Mouse (Mus musculus): ENCODE results near the gene Zgrf1.

Gene Zgrf1

DNA sequence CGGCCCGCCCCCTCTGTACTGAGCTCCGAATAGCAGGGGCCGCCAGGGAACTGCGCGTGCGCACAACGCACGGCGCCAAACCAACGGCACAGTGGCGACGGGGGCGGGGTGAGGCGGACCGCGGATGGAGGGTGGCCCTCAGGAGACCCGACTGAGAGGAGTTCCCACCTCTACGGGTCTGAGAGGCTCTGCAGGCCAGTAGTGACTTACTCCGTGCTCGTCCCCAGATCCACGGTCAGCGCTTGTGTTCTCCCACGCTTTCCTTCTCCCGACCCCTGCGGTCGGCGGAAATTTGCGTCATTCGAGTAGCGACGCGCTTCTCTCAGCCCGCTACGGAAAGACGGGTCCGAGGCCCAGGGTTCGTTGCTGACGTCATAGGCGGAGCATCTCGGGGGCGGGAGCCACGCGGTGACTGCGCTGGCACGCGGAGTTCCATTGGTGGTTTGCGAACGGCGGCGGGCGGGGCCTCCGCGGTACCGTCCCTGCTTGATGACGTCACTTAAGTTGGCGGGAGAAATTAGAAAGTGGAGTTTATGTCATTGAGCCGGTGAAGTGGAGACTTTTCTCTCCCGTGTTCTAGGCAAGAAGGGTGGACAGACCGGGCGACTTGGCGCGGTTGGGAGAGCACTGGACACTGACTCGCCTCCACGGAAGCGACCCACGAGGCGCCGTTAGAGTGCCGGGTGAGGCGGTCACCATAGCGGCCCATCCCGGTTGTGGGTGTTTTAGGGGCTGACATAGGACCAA is at the start of gene Zgrf1, which contains the start of gene Larp7:
Zgrf1 (plus strand) TSS at position 517 of the 747 bp plus-strand sequence.
Larp7 (minus strand) TSS at position 377 of the 747 bp plus-strand sequence.
- in situ Hi-C loops (cut with MseI, MboI) = no loop called here

DNA sequence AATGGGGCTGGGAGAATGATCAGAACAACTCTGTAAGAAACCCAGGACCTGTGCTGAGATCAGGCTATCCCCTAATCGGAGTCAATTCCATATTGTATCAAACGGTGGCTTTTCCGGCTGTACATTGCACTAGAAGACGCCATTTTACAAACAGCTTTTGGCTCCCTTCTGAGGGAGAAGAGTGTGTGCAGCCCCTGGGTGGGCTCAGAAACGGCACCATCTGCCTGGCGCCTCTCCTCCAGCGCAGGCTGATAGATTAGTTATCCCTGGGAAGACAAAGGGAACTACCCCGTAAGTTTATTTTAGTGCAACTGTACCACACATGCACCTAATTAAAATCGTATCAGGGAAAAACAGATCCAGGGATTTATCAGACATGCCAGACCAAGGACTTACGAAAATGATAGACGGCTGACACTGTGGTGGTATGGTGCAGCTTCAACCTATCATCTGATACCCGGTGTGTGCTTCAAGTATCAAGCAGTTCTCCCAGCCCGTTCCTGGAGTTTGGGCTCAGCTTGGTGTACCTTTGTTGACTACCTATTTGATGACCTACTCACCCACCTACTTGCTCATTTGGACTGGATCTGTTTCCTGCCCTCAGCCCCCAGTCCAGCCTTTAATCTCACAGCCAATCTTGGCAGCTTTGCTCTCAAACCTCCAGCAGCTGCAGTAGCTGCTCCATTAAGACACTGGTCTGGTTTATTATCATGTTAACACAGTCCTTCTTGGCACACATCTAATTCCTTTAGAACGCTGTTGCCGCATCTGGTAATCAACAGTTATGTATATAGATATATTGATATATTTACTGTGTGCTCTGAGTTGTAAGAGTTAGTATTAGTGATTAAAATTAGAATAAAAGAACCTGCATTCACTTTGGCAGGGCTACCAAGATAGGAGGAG is 45.2 kb upstream of the Zgrf1 start:
- in situ Hi-C loops (cut with MseI, MboI) = no loop called here

DNA sequence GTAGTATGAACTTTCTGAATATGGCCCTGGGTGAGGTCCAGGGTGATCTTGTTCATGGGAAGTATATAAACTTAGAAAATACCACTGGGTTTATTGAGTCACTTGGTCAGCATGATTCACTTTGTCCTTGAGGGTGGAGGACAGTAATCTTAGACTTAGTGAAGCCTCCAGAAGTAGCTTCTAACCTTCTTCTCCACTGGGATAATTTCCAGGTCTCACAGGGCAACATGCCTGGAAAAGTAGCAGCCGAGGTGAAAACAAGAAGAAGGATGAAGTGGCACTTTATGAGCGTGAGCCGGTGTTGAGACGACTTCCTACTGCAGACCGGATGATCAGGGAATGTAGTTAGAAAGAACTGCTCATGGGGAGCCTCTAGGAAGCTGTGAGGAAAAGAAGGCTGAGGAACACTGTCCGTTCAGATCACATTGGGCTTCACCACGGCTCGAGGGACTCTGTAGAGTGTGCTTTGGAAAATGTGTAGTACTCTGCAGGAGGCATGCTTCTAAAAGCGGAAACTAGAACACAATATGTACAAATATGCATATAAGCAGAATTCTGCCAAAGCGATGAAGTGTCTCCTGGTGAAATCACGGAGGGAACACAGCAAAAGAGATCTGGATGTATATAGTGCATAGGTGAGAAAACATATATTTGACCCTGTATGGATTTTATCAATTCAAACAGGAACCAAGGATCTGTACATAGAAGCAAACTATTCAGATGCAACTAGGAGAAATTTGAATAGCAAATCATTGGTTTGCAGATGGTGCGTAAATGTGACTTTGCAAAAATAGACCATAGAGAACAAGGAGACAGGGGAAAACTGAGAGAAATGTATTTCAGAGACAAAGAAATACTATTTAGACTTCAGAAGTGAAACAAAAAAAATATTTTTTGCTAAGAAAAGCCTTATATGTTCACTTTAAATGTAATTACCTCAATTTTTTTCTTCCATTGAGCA is 41.2 kb upstream of the Zgrf1 start:
- in situ Hi-C loops (cut with MseI, MboI) = no loop called here

DNA sequence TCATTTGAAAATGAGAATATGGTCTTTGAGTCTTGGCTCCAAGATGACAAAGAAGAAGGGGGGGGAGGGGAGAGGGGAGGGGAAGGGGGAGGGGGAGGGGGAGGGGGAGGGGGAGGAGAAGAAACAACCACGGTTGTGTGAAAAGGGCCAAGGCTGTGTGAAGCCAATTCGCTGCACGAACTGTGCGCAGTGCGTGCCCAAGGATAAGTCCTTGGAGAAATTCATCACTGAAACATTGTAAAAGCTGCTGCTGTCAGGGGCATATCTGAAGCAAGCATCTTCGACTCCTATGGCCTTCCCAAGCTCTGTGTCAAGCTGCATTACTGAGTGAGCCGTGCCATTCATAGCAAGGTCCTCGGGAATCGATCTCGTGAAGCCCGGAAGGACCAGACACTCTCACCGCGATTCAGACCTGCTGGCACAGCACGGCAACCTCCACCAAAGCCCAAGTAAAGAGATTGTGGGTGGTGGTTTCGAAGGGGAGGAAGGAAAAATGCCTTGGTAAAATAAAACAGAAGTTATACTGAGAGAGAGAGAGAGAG is 40.4 kb upstream of the Zgrf1 start:
- in situ Hi-C loops (cut with MseI, MboI) = no loop called here

DNA sequence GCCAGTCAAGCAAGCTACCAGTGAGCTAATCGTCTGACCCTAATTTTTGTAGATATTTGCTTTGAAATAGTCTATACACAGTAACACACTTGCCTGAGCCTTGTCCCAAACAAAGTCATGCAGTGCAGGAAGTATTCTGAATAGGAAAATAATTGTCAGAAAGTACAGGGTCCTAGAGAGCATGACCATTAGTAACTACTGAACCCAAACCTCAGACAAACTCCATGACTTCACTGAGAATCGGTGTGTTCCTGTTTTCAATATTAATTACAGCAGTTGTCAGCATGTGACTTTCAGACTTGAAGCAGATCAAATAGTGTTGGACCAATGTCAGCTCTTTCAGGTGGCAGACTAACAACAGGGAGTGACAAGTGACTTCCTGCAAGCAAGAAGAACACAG is 39.6 kb upstream of the Zgrf1 start:
- in situ Hi-C loops (cut with MseI, MboI) = no loop called here

DNA sequence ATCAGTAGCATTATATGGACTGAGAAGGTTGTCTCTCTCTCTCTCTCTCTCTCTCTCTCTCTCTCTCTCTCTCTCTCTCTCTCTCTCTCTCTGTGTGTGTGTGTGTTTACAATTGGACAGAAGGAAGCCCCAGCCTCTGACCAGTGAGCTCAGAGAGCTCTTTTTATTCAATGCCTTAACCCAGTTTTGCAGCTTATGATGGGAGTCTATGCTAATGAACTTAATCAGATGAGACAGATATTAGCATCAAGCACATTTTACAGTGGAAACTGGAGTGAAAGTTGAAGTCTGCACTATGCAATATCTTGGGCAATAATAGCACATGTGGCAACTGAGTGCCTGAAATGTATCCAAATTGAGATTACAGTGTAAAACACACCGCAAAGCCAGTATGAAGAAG is 38.0 kb upstream of the Zgrf1 start:
- in situ Hi-C loops (cut with MseI, MboI) = no loop called here

DNA sequence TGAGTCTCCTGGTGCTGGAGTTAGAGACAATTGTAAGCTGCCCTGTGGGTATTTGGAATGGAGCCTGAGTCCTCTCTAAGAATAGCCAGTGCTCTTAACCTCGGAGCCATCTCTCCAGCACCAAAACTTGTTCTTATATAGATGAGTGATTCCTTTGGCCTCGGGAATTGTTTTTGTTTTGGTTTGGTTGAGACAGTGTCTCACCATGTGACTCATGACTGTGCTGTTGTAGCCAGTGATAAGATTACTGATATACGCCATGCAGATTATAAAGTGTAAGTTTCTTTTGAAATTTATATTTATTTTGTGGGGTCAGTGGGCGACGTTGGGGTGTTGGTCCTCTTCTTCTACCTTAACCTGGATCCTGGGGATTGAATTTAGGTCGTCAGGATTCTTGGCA is 33.0 kb upstream of the Zgrf1 start:
- in situ Hi-C loops (cut with MseI, MboI) = no loop called here

DNA sequence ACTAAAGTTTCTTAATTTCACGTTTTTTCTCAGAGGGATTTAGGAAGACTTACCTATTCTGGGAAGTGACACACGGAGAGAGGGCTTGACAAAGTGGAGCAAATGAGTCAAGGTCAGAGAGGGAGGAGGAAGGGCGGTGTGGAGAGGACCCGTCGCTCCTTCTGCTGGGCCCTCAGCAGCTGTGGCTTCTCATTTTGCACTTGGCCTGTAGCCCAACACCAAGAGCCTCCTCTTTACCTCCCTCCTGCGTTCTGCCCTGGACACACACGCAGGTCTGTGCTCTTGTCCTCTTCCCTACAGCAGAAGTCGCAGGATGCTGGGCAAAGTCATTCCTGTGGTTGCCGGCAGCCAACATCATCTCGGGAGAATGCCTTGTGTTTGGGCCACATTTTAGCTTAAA is 32.1 kb upstream of the Zgrf1 start:
- in situ Hi-C loops (cut with MseI, MboI) = no loop called here

DNA sequence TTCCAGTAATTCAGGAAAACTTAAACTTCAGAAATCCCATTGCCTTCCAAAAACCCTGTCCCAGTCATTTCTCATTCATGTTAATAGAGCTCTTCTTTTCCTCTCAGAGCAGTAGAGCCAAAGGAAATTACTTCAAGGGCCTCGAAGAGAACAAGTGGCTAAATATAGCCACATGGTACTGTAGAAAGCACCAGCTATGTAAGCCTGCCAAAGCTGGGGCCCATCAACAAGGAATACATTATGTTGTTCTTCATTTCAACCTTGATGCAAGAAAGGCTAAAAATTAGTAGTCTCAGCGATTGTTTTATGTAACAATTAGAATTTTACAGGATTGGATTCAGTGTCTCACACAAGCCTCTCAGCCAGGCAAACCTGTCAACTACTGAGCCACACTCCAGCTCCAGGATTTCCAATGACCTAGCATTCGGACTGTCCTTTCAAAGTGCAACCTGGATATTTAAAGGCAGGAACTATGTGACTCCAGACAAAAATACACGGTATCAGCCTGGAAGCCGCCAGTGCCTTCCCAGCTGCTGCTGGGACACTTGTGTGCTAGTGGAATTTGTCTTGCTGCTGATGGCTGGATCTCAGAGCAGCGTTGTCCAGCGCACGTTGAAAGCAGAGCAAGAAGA is 28.0 kb upstream of the Zgrf1 start:
- in situ Hi-C loops (cut with MseI, MboI) = loop anchor here in 1 of 2 experiments (25.0 kb wide), 1 partner anchor 213 kb away; no protein-coding TSS in a partner anchor

DNA sequence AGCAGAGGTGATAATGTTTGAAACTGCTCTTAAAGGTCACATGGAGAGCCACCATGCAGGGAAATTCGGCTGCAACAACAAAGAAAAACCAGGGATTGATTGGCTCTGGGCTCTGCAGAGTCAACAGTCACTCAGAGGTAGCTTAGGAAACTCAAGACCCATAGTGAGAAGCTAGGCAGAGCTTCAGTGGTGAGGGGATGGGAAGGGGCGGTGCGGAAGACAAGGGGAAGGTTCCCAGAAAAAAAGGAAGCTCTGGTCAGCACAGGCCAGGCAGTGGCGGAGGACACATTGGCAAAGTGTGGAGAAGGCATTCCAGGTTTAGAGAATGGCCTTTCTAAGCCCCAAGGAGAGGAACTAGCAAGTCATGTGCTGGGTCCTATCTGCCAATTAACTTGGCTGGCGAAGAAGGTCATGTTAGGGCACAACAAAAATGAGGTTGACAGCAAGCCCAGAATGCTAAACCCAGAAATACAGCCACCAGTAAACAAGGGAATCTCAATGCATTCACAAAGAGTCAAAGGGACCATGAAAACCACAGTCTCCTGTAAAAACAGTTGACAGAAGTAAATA is 25.7 kb upstream of the Zgrf1 start:
- in situ Hi-C loops (cut with MseI, MboI) = loop anchor here in 1 of 2 experiments (25.0 kb wide), 1 partner anchor 215 kb away; no protein-coding TSS in a partner anchor

DNA sequence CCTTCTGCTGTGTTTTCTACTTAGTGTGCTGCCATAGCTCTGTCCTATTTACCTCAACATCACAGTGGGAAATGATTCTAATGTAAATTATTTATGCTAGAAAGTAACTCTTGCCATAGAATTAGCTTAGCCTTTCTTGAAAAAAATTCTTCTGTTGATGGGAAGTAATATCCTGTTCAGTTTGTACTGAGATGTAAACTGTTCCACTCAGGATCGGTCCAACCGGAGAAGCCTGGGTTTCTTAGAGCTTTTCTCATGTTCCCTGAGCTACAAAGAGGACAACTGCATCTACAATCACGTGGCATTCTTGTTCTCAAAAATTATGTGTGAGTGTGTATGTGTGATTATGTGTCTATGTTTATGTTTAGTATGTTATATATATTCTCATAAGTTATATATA is 24.1 kb upstream of the Zgrf1 start:
- in situ Hi-C loops (cut with MseI, MboI) = loop anchor here in 1 of 2 experiments (25.0 kb wide), 1 partner anchor 217 kb away; no protein-coding TSS in a partner anchor

DNA sequence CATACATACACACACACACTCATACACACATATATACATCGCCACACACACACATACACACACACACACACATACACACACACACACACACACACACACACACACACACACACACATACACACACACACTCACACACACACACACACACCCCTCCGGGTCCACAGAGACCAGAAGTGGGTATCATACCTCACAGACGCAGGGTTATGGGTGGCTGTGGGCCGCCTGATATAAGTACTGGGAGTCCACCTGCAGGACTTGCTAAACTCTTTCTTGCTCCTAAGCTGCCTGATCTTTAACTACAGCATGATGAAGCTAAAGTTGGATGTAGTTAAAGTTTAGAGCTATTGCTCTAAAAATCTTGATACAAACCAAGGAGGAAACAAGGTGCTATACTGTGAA is 23.5 kb upstream of the Zgrf1 start:
- in situ Hi-C loops (cut with MseI, MboI) = loop anchor here in 1 of 2 experiments (25.0 kb wide), 1 partner anchor 218 kb away; no protein-coding TSS in a partner anchor

DNA sequence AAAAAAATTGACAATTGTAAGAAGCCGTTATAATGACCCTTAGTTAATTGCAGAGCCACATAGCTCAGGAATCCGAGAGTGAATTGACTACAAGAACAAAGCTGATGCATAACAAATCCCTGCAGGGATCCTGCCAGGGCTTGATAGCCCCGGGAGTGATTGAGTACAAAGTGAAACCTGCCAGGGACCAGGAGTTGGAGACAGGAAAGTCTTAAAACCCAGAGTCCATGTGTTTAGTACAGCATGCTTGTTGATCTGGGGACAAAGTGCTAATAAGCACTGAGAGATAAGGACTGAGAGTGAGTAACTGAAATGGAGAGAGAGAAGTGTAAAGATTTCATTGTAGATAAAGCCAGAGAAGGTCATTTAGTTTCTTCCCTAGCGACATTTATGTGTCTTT is 23.0 kb upstream of the Zgrf1 start:
- in situ Hi-C loops (cut with MseI, MboI) = loop anchor here in 1 of 2 experiments (25.0 kb wide), 1 partner anchor 218 kb away; no protein-coding TSS in a partner anchor

DNA sequence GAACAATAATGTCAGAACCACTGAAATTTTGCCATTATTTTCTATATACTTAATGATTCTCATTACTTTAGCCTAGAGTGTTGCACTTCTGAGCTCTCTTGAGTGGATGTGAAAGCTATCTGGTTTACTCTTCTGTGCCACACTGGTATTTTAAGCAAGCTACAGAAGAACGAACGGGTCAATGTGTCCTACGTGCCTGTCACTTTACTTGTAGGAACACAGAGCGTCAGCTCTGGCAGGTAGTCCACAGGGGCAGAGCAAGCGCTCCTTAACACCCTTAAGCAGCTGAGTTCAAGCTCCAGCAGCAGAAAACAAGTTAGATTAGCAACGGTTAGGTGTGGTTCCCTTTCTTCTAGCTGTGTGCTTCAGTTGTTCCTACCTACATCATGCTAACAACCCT is 14.1 kb upstream of the Zgrf1 start:
- in situ Hi-C loops (cut with MseI, MboI) = loop anchor here in 1 of 2 experiments (5.0 to 25.0 kb wide), 2 partner anchors 87 to 227 kb away; no protein-coding TSS in a partner anchor

DNA sequence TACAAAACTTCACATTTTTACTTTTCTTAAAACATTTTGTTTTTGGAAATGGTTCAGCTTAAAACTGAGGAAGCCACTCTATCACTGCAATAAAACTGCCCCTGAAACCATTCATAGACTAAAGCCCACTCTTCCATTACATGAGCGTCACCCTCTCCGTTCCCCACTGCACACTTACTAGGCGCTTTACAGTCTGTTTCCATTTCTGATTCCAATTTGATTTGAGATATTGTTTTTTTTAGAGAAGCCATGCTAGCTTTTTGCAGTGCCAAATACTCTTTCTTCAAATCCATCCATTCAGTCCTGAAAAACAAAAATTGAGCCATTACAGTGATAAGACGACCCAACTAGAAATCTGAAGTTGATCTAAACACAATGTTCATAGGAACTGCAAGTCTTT is 9.3 kb upstream of the Zgrf1 start:
- in situ Hi-C loops (cut with MseI, MboI) = loop anchor here (10.0 to 25.0 kb wide), 2 partner anchors 219 to 232 kb away; no protein-coding TSS in a partner anchor

DNA sequence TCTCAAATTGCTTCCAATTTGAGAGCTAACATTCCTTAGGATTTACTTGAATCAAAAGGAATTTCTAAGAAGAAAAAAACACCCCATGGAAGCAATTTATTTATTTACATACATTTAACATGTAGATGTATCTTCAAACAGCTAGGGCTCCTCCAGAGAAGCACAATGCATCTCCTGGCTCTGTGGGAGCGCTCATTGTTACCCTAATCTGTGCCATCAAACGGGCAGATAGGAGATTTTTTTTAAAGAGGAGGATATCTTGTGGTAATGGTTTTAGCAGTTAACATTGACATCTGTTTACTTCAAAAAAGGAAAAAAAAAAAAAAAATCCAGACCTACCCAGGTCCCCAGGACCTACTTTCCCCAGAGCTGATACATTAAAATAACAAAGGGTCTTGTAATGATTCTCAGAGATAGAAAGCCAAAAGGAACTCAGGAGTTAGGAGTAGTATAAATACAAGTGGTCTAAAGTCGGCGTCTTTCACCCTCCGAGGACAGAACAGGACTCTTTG is 8.6 kb upstream of the Zgrf1 start:
- in situ Hi-C loops (cut with MseI, MboI) = loop anchor here (5.0 to 25.0 kb wide), 3 partner anchors 92 to 232 kb away; no protein-coding TSS in a partner anchor

DNA sequence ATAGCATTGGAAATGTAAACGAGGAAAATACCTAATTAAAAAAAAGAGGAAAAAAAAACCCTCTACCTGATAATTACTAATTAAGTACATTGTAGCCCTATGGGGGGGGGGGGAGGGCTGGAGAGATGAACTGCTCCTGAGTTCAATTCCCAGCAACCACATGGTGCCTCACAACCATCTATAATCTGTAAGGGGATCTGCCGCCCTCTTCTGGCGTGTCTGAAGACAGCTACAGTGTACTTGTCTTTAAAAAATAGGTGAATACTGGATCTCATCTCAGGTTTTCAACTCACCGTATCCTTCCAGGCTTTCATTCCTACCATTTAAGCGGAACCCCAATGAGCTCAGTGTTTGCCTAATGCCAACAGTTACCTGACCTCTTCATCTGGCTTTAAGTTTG is 5.4 kb upstream of the Zgrf1 start:
- in situ Hi-C loops (cut with MseI, MboI) = loop anchor here (5.0 to 25.0 kb wide), 3 partner anchors 96 to 236 kb away; no protein-coding TSS in a partner anchor

DNA sequence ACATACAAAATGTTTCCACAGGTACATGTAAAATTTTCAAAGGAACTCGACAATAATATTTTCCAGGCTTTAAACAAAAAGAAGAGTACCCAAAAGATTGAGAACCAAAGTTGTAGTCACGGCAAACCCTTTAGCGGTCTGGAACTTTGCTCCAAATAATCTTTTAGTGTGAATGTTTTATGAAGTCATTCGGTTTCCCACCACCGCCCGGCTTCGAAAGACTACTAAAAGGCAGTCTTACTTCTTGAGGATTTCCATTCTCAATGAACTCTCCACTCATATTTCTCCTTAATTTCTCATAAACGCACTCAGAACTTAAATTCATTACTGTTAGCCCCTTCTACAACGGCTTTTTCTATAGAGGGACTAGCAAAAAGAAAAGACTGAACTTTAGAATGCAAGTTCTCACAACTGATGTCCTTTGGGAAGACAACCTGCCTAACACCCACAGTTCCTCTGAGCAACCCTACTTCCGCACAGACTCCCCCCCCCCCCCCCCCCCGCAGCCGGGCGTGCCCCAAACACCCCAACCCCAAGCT is 786 bp upstream of the Zgrf1 start:
- in situ Hi-C loops (cut with MseI, MboI) = no loop called here

DNA sequence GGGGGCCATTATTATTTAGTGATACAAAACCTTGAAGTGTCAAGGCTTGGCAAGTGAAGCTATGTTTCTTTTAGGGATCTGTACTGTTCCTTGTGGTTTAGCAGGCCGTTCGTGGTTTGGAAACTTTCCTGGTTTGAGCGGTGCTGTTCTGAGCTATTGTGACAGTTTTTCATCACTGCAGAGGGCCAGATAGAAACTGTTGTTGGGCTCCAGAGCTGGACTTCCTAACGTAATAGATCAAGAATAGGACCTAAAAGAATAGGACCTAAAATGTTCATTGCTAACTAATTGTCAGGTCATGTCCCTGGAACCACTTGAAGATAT is 393 bp downstream of the Zgrf1 start:
- in situ Hi-C loops (cut with MseI, MboI) = no loop called here

Data from mouse trophoblast stem cell (cell line).